Mouse (Mus musculus) liver, adult 2 months (tissue): ENCODE results near the gene Vwa3a. TPM values are rescaled to one million over a fixed set of nuclear protein-coding genes. Genes with fewer than 3 reads are reported as not detected.

Experiments
- DNase-seq: peaks from one replicate; pipeline ENCODE4 v3.0.0-alpha.2; 2011; ENCODE audit warnings: low read depth, low spot score; ENCODE audit errors: extremely low read depth
- H3K27ac ChIP-seq: fragments of 200-500 bp; replicated peaks from 2 replicates; pipeline ENCODE4 v1.5.1; 2012; ENCODE audit warnings: low read depth, mild to moderate bottlenecking, control low read depth, inconsistent platforms, low read length; ENCODE audit not compliant: insufficient read depth
- H3K27me3 ChIP-seq: fragments of 200-500 bp; 2 replicates; pipeline ENCODE4 v1.6.1; 2012; ENCODE audit warnings: mild to moderate bottlenecking, moderate library complexity, low read length, inconsistent platforms; ENCODE audit not compliant: control insufficient read depth, insufficient read depth
- H3K36me3 ChIP-seq: fragments of 200-500 bp; 2 replicates; pipeline ENCODE4 v1.6.1; 2012; ENCODE audit warnings: low read length, inconsistent platforms; ENCODE audit not compliant: control insufficient read depth, insufficient read depth
- H3K4me1 ChIP-seq: fragments of 200-500 bp; 2 replicates; pipeline ENCODE4 v1.6.1; 2011; ENCODE audit warnings: low read length; ENCODE audit not compliant: control insufficient read depth, insufficient read depth
- H3K4me3 ChIP-seq: fragments of 200-500 bp; 2 replicates; pipeline ENCODE4 v1.5.1; 2011; ENCODE audit warnings: low read depth, mild to moderate bottlenecking, control low read depth, low read length, moderate library complexity; ENCODE audit not compliant: insufficient read depth
- H3K79me2 ChIP-seq: fragments of 200-500 bp; 2 replicates; pipeline ENCODE4 v1.6.1; 2012; ENCODE audit warnings: inconsistent platforms, mild to moderate bottlenecking, low read length, moderate library complexity; ENCODE audit not compliant: control insufficient read depth, insufficient read depth
- H3K9ac ChIP-seq: fragments of 200-500 bp; 2 replicates; pipeline ENCODE4 v1.6.1; 2012; ENCODE audit warnings: low read depth, mild to moderate bottlenecking, control low read depth, inconsistent platforms, low read length
- CTCF ChIP-seq: fragments of 200-500 bp; IDR thresholded peaks from 2 replicates; pipeline ENCODE4 v1.5.1; 2011; ENCODE audit warnings: low read depth, low read length, control low read depth
- POLR2A ChIP-seq: fragments of 200-500 bp; IDR thresholded peaks from 2 replicates; pipeline ENCODE4 v1.6.1; 2011; ENCODE audit warnings: low read length, control low read depth; ENCODE audit not compliant: insufficient read depth; ENCODE audit errors: extremely low read depth
- WGBS: fragments of 180-500 bp; shearing (Covaris S2); methylation state at CpG from one replicate; pipeline ENCODE4 v1.1.7; 2018; 5-methylcytosine and 5-hydroxymethylcytosine counted together
- polyA plus RNA-seq: library from polyadenylated mRNA; depleted of rRNA; stranded (reverse); fragments of >200 nt; gene quantifications from 2 replicates; pipeline ENCODE4 v1.2.3, GENCODE M21; 2012
- total RNA-seq: library from RNA; depleted of rRNA; stranded (reverse); fragments of >200 nt; gene quantifications from 2 replicates; pipeline ENCODE4 v1.2.3, GENCODE M21; 2014

The Vwa3a gene
- total and polyA plus RNA-seq, 2 experiments = under 0.01 TPM; not detected in 1

DNA sequence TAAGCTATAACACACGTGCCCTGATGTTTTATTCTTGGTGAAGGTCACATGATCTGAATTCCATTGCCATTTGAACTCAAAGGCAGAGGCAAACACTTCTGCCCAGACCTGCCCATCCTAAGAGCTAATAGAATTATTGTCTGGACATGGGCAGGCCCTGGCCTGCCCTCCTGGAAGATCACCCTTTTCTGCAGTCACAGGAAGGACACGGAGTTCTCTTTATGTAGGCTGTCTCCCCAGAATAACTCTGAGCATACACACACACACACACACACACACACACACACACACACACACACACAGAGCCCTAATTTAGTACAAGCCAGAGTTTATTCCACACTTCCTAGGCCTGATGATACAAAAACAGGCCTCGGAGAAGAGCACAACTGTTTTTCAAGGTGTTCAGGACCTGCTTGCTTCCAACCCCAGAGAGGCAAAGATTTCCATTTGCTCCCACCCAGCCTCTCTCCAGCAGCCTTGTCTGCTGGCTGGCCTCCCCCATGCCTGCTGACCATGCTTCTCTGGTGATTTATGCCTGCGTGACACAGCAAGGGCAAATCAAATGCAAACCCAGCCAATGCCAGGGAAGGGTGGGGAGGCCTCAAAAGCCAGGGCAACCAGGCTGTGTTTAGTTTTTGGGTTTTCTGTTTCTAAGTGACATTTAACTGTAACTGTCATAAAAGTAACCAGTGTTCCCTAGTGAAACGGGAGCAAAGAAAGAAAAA lies 99.5 kb downstream of the Vwa3a start:
- TF ChIP-seq CTCF = no peak
- no peak for TF ChIP-seq POLR2A
- Histone ChIP-seq H3K9ac (no peak overlapping the region), H3K27ac (no peak overlapping the region), H3K27me3 (no peaks in the 10 kb centered on the region), H3K4me1 (no peaks in the 10 kb centered on the region), H3K79me2 (no peaks in the 10 kb centered on the region), H3K4me3 (no peak overlapping the region), H3K36me3 (no peaks in the 10 kb centered on the region)
- WGBS = 72% methylated on average over 5 of the region's 5 CpGs
- DNase-seq = no peak

DNA sequence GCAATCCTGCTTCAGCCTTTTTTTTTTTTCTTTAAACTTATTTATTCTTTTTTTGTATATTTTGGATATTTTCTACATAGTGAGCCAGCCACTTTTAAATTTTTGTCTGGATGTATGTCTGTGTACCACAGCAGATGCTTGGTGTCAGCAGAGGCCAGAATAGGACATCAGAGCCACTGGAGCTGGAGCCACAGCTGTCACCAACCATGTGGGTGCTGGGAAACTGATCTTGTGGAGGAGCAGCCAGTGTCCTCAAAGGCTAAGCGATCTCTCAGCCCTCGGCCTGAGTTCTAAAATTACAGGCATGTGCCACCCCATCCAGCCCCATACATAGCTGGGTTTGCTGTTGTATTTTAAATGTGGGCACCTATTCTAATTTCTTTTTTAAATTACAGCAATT lies 100.7 kb downstream of the Vwa3a start:
- no peak for DNase-seq

DNA sequence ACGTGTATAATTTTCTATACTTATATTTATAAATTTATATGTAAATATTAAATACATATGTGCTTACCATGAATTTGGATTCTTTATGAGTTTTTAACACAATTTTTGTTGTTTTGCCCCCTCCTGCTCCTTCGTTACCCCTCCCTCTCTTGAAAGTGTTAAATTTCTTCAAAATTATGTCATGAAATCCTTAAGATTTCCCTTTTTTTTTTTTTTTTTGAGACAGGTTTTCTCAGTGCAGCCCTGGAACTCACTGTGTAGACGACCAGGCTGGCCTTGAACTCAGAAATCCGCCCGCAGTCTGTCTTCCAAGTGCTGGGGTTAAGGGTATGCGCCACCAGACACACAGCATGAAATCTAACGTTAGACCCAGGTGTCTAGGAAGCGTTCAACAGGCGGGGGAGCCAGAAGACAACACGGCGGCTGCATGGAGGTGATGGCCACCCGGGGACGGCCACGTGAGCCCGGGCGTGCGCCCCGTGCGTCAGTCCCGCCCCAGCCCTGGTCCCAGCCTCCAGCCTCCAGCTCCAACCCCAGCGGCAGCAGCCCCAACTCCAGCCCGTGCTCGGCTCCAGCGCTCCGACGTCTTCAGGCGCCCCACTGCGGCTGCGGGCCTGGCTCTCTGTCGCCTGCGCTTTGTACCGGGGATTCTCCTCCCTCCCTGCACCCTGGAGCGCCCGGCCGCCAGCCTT lies 103.4 kb downstream of the Vwa3a start, which contains the start of gene Eef2k:
TSS of gene Eef2k (plus strand) at position 487 of the 692 bp plus-strand sequence.
- Histone ChIP-seq H3K79me2 (no peaks in the 10 kb centered on the region), H3K4me3 (peak within 1 kb of the TSS; percentile 73), H3K36me3 (no peaks in the 10 kb centered on the region), H3K27ac (peak within 1 kb of the TSS; percentile 54; the same call in 1 of the 2 replicates), H3K4me1 (peaks cover 4% of the 10 kb centered on the region; the same call in 1 of the 2 replicates), H3K27me3 (no peaks in the 10 kb centered on the region), H3K9ac (peak within 1 kb of the TSS; percentile 80)
- 5% methylated on average over 35 of the region's 35 CpGs for WGBS
- peak; percentile 84 for DNase-seq
- TF ChIP-seq POLR2A = 0 out of 2 replicates have a peak, but pooled peaks have one; percentile 27
- peak; percentile 76 for TF ChIP-seq CTCF

More for the DNA sequence above, 100.7 kb downstream of the Vwa3a start:
- Histone ChIP-seq H3K27ac (no peak overlapping the region), H3K4me3 (no peak overlapping the region), H3K9ac (no peak overlapping the region), H3K4me1 (peaks cover 4% of the 10 kb centered on the region; the same call in 1 of the 2 replicates), H3K27me3 (no peaks in the 10 kb centered on the region), H3K79me2 (no peaks in the 10 kb centered on the region), H3K36me3 (no peaks in the 10 kb centered on the region)
- TF ChIP-seq POLR2A = no peak
- TF ChIP-seq CTCF = no peak
- 92% methylated on average over 2 of the region's 2 CpGs for WGBS

DNA sequence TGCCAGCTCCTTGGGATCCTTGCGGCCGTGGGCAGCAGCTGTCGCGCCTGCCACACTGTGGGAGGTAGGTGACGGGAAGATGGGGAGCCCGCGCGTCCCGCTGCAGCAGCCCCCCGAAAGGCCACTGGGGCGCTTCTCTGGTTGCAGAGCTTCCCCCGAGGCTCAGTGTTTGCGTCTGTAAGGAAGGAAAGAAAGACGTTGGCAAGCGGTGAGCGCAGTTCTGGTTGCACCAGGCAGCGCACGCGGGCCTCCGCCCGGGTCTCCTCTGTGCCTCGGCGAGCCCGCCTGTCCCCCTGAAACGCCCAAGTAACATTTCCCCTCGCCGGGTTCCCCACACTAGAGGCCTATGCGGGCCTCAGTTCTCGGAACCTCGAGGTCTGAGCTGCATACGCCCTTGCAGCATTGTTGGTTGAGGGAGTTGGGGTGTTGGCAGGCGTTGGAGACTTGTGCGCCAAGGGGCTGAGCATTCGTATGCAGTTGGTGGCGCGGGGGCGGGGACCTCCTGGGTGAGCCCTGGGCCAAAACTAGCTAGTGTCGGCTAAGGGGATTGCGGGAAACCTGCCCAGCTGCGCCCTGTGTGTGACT lies 104.0 kb downstream of the Vwa3a start:
- peak overlapping the region; percentile 80 for H3K9ac ChIP-seq
- H3K27me3 ChIP-seq = no peaks in the 10 kb centered on the region
- peaks cover 8% of the 10 kb centered on the region for H3K4me1 ChIP-seq
- WGBS = under 1% methylated on average over 40 of the region's 40 CpGs
- peak; percentile 68 for DNase-seq
- no peaks in the 10 kb centered on the region for H3K79me2 ChIP-seq
- TF ChIP-seq POLR2A (0 out of 2 replicates have a peak, but pooled peaks have one; percentile 0), CTCF (no peak)
- H3K4me3 ChIP-seq = peak overlapping the region; percentile 73
- H3K36me3 ChIP-seq = no peaks in the 10 kb centered on the region
- peak overlapping the region; percentile 54; the same call in 1 of the 2 replicates for H3K27ac ChIP-seq

DNA sequence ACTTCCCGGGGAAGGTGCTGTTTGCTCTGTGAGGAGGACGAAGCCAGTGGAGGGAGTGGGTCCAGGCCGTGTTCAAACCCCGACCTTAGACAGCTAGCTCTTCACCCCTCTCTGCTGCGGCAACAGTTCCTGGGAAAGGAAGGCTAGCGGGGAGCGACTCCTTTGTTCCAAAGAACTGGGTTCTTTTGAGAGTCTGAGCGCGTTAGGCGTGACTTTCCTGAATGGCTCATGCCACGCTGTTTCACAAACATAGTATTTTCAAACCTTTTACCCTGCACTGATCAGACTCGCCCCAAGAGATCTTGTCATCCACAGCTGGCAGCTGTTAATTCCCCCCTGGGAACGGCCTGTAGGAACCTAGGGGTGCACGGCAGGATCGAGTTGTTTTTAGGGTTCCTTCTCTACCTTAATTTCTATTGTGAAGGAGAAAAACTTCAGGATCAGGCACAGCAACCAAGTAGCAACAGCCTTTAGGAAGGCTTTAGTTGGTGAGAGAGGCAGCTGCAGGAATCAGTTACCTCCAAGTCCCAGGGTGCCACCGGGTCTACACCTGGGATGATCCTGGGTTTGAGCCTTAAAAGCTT lies 104.8 kb downstream of the Vwa3a start:
- H3K36me3 ChIP-seq = no peaks in the 10 kb centered on the region
- no peaks in the 10 kb centered on the region for H3K79me2 ChIP-seq
- no peak for TF ChIP-seq CTCF
- TF ChIP-seq POLR2A = no peak
- no peaks in the 10 kb centered on the region for H3K27me3 ChIP-seq
- 51% methylated on average over 16 of the region's 16 CpGs for WGBS
- H3K4me1 ChIP-seq = peaks cover 13% of the 10 kb centered on the region
- DNase-seq = no peak
- peak overlapping the region; percentile 73; the same call in 1 of the 2 replicates for H3K4me3 ChIP-seq
- no peak overlapping the region for H3K27ac ChIP-seq
- H3K9ac ChIP-seq = peak overlapping the region; percentile 80
